Mouse (Mus musculus) midbrain, postnatal 0 days (tissue): ENCODE results near the gene Hist1h4f. TPM values are rescaled to one million over a fixed set of nuclear protein-coding genes. Genes with fewer than 3 reads are reported as not detected.

Experiments used
- ATAC-seq: fragments of 200-750 bp; cut with Nextera tagmentation; 2 replicates; pipeline ENCODE4 v1.8.0; 2017; ENCODE audit warnings: moderate number of reproducible peaks, mild to moderate bottlenecking, moderate TSS enrichment, moderate library complexity; ENCODE audit not compliant: low FRiP score
- DNase-seq: peaks from one replicate; pipeline ENCODE4 v3.0.0-alpha.2; 2015; ENCODE audit warnings: low spot score
- H3K27ac ChIP-seq: fragments of 300-500 bp; sonication (generic); 2 replicates; pipeline ENCODE4 v1.5.1; 2014; ENCODE audit warnings: low read depth, mild to moderate bottlenecking, low read length, mixed read lengths
- H3K27me3 ChIP-seq: fragments of 300-500 bp; sonication (generic); 2 replicates; pipeline ENCODE4 v1.6.1; 2014; ENCODE audit warnings: low read length, control low read depth, mixed read lengths; ENCODE audit not compliant: insufficient read depth
- H3K36me3 ChIP-seq: fragments of 300-500 bp; sonication (generic); 2 replicates; pipeline ENCODE4 v1.6.1; 2014; ENCODE audit warnings: low read length, control low read depth, mixed read lengths; ENCODE audit not compliant: insufficient read depth
- H3K4me1 ChIP-seq: fragments of 300-500 bp; sonication (generic); 2 replicates; pipeline ENCODE4 v1.6.1; 2014; ENCODE audit warnings: mild to moderate bottlenecking, control low read depth, antibody characterized with exemption, low read length, mixed read lengths; ENCODE audit not compliant: insufficient read depth
- H3K4me2 ChIP-seq: fragments of 300-500 bp; sonication (generic); 2 replicates; pipeline ENCODE4 v1.6.1; 2014; ENCODE audit warnings: low read depth, mild to moderate bottlenecking, low read length, mixed read lengths; ENCODE audit not compliant: poor library complexity, severe bottlenecking
- H3K4me3 ChIP-seq: fragments of 300-500 bp; sonication (generic); 2 replicates; pipeline ENCODE4 v1.5.1; 2014; ENCODE audit warnings: low read depth, mild to moderate bottlenecking, low read length, moderate library complexity
- H3K9ac ChIP-seq: fragments of 300-500 bp; sonication (generic); replicated peaks from 2 replicates; pipeline ENCODE4 v1.6.1; 2014; ENCODE audit warnings: mild to moderate bottlenecking, low read length, moderate library complexity, mixed read lengths; ENCODE audit not compliant: poor library complexity, severe bottlenecking
- H3K9me3 ChIP-seq: fragments of 300-500 bp; sonication (generic); 2 replicates; pipeline ENCODE4 v1.6.1; 2016; ENCODE audit warnings: low read length, control low read depth
- CTCF ChIP-seq: IDR thresholded peaks from 2 replicates; pipeline ENCODE4 v1.5.1; 2016; ENCODE audit warnings: antibody characterized with exemption, mild to moderate bottlenecking
- WGBS: fragments of 180-500 bp; shearing (Covaris S2); extraction: QIAGEN DNeasy Blood & Tissue Kit; methylation state at CpG from one replicate; pipeline ENCODE4 v1.1.7; 2014; 5-methylcytosine and 5-hydroxymethylcytosine counted together
- polyA plus RNA-seq: library from polyadenylated mRNA; unstranded; fragments of >200 nt; fragmentation: Nextera tagmentation; extraction: Ambion mirVana; gene quantifications from 2 replicates; pipeline ENCODE4 v1.2.1, GENCODE M21; 2015
- total RNA-seq: library from RNA; depleted of rRNA; stranded (reverse); fragments of >200 nt; gene quantifications from 2 replicates; pipeline ENCODE4 v1.2.3, GENCODE M21; 2014

The Hist1h4f gene
- total and polyA plus RNA-seq, 2 experiments from 2014 or later, result 753 TPM; not detected in 1

DNA sequence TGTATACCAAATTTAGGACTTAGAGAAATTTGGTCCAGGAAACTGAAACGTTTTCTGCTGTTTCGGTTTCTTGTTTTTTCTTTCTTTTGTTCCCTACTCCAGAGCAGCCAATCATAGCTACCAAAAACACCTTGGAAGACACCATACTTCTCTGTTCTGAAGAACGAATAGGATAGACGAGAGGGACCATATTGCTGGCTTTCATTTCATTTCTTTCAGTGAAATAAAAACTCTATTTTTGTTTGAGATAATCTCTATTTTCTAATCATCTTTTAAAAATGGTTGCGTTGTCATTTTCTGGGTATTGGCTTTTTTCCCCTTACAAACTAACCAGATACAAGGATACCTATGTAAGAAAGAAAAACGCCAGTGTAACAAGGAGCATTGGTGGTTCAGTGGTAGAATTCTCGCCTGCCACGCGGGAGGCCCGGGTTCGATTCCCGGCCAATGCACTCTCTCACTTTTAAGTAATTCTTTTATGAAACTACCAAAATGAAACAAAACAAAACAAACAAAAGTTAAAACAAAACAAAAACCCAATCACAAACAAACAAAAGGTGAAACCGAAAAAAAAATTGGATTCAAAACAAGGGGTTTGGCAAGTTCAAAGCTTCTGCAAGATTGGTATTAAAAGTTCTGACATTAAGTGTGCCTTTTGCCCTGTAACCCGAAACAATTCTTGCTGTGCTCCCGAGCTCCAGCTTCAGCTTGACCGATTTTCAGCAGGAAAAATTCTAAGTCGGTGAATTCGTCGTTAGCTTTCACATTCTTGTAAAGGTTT is 34.4 kb downstream of the Hist1h4f start:
- Histone ChIP-seq H3K9ac (no peak overlapping the region), H3K4me3 (peak overlapping the region; percentile 47), H3K27ac (no peak overlapping the region), H3K36me3 (no peaks in the 10 kb centered on the region), H3K4me1 (peaks cover 5% of the 10 kb centered on the region; the same call in 1 of the 2 replicates), H3K4me2 (peak overlapping the region; percentile 72), H3K9me3 (no peaks in the 10 kb centered on the region), H3K27me3 (no peaks in the 10 kb centered on the region)
- DNase-seq (peak; percentile 81), ATAC-seq (peak; percentile 74)
- TF ChIP-seq CTCF, result no peak
- WGBS, result under 1% methylated on average over 19 of the region's 19 CpGs

DNA sequence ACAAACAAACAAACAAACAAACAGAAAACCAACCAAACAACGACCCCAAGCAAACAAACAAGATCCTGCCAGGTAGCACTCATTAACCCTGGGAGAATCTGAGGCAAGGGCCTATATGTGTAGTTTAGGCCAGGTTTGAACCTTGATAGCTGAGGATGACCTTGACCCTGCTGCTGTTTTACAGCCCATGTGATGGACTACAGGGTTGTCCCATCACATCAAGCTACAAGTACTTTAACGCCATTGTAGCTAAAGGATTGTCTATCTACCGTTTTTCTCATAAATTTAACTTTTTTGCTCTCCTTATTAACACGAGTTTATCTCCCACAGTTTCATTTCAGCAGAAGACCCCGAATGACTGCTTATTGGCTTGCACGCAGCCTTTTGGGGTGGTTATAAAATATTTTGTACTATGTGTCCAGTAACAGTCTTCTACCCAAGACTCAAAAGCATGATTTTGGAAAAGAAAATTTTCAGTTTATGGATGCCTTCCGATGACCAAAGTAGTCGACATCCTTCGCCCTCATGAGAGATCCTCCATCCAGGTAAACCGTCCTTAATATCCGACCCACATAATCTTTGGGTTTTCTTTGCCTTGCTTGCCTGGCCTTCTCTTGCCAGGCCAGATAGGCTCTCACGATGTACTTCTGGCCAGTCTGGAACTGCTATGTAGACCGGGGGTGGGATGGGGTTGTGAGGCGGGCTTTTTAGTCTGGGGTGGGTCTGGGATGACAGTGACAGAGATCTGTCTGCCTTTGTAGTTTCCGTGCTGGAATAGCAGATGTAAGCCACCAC is 35.4 kb downstream of the Hist1h4f start:
- Histone ChIP-seq H3K9ac (peak overlapping the region; percentile 50; the same call in 1 of the 2 replicates), H3K36me3 (no peaks in the 10 kb centered on the region), H3K4me2 (peak overlapping the region; percentile 72), H3K4me1 (peaks cover 5% of the 10 kb centered on the region; the same call in 1 of the 2 replicates), H3K9me3 (no peaks in the 10 kb centered on the region), H3K4me3 (peak overlapping the region; percentile 47), H3K27me3 (no peaks in the 10 kb centered on the region), H3K27ac (no peak overlapping the region)
- no peak for TF ChIP-seq CTCF
- WGBS, result 56% methylated on average over 15 of the region's 15 CpGs
- ATAC-seq, result no peak
- no peak for DNase-seq

DNA sequence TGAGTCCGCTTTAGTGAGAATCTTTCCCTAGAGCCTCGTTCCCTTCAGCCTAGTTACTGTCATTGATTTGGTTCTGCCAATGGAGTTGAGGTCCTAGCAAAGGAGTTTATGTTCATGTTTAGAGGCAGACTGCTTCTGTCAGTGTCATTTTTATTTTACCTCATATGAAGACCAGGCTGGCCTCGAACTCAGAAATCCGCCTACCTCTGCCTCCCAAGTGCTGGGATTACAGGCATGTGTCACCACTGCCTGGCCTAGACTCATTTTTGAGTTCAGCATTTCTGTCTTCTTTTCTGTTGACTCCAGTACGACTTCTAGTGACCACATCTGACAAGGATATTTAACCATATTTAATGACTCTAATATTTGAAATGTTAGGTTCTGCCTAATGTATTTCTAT is 36.2 kb downstream of the Hist1h4f start:
- no peak overlapping the region for H3K9ac ChIP-seq
- no peak overlapping the region for H3K4me2 ChIP-seq
- 77% methylated on average over 5 of the region's 5 CpGs for WGBS
- no peaks in the 10 kb centered on the region for H3K9me3 ChIP-seq
- H3K27me3 ChIP-seq, result no peaks in the 10 kb centered on the region
- DNase-seq (no peak), ATAC-seq (no peak)
- no peak overlapping the region for H3K4me3 ChIP-seq
- no peak overlapping the region for H3K27ac ChIP-seq
- no peak for TF ChIP-seq CTCF
- peaks cover 5% of the 10 kb centered on the region; the same call in 1 of the 2 replicates for H3K4me1 ChIP-seq
- no peaks in the 10 kb centered on the region for H3K36me3 ChIP-seq

DNA sequence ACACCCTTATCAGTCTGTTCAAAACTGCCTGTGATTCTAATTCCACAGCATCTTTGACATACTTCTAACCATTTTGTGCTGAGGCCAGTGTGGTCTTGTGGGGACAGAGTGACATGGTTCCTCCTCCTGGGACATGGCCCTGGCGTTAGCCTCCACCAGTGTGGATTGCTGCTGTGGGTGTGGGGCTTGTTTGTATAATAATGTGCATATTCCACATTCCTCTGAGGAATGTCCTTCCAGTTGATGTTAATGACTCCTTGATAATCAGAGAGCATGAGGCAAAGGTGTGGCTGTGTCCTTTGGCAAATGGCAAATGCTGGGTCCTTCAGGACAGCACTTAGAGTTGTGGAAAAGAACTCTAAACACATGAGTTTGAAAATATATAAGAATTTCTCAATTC is 37.9 kb downstream of the Hist1h4f start:
- no peak overlapping the region for H3K27ac ChIP-seq
- no peaks in the 10 kb centered on the region for H3K9me3 ChIP-seq
- no peak overlapping the region for H3K9ac ChIP-seq
- H3K4me2 ChIP-seq, result no peak overlapping the region
- H3K4me1 ChIP-seq, result peaks cover 5% of the 10 kb centered on the region; the same call in 1 of the 2 replicates
- DNase-seq, result no peak
- no peaks in the 10 kb centered on the region for H3K36me3 ChIP-seq
- WGBS, result 83% methylated on average over 1 of the region's 1 CpGs
- TF ChIP-seq CTCF, result no peak
- ATAC-seq, result no peak
- H3K27me3 ChIP-seq, result no peaks in the 10 kb centered on the region
- H3K4me3 ChIP-seq, result no peak overlapping the region

DNA sequence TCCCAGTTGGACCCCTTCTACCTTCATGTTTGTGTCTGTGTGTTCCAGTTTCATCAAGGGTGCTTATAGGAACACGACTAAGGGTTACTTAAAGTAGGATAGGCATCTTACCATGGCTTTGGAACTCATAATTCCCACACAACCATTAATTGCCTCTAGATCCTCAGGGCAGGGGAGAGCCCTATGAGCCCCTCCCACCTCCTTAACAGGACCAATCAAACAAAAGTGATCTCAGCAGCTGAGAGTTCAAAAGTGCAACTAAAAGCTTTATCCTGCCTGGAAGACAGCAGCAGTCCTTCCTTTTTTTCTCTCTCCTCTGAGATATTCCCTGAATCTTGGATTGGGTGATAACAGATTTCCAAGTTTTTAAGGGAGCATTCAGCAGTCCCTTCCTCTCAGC is 41.3 kb downstream of the Hist1h4f start:
- TF ChIP-seq CTCF, result no peak
- no peak for ATAC-seq
- Histone ChIP-seq H3K36me3 (no peaks in the 10 kb centered on the region), H3K9me3 (no peaks in the 10 kb centered on the region), H3K27me3 (peaks cover 3% of the 10 kb centered on the region; the same call in 1 of the 2 replicates), H3K4me2 (no peak overlapping the region), H3K9ac (no peak overlapping the region), H3K4me1 (no peaks in the 10 kb centered on the region; the same call in 1 of the 2 replicates), H3K27ac (no peak overlapping the region), H3K4me3 (no peak overlapping the region)
- DNase-seq, result no peak
- 55% methylated on average over 1 of the region's 1 CpGs for WGBS
